Mouse (Mus musculus) embryo, embryonic 10.5 days (tissue): Measurements from ENCODE around the gene Fam32a.

Experiments used
- DNase-seq: peaks from one replicate; pipeline ENCODE4 v3.0.0-alpha.2; 2015; ENCODE audit warnings: low spot score

Fam32a gene

GRCm38 (mm10) chr8:72219541-72220363 lies at the start of gene Fam32a:
Gene Fam32a (plus strand): TSS chr8:72219730.
- peak; percentile 98 for DNase-seq

GRCm38 (mm10) chr8:72177346-72177925 lies 42.1 kb upstream of the Fam32a start:
- peak; percentile 81 for DNase-seq

GRCm38 (mm10) chr8:72183554-72184202 lies 35.9 kb upstream of the Fam32a start:
- DNase-seq = no peak

DNA sequence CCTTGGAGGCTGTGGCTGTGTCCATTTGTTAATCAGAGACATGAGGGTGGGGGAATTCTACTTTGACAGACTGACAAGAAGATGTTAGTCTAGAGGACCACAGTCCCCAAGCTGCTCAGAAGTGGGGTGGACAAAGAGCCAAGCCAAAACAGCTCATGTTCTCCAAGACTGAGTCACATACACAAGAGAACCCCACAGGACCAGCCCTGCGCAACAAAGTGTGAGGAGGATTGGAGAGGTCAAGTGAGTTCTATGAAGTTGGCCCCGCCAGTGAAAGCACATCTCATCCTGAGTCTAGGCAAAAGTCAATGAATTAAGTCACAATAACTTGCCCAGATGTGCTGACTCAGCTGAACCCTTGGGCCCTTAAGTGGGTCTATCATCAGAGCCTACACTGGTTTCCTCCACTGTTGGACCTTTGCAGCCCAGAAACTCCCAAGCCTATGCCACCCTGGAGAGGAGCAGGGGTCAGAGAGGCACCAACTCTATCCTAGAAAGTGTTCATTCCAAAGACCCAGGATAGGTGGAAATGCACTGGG lies 31.7 kb upstream of the Fam32a start:
- no peak for DNase-seq

GRCm38 (mm10) chr8:72189417-72190214 lies 29.9 kb upstream of the Fam32a start, which contains the start of gene Hsh2d:
Gene Hsh2d (plus strand): TSS chr8:72189638.
- DNase-seq = no peak

GRCm38 (mm10) chr8:72190215-72190539 lies 29.4 kb upstream of the Fam32a start:
- no peak for DNase-seq

DNA sequence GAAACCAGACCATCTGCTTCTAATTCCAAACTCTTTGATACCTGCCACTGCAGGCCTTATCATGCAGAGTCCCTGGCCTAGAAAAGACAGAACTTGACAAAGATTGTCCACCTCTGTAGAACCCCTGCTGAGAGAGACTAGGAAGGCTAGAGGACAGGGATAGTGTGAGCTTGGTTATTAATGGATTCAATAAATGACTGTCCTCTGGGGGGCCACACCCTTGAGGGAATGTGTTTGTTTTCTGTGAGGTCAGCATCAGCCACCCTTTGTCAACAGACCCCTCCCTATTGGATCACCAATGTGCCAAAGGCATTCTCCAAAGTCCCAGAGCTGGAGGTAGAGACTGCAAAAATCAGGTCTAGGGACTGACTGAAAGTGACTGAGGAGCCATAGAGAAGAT lies 27.5 kb upstream of the Fam32a start:
- no peak for DNase-seq

- DNase-seq = no peak
Measured at GRCm38 (mm10) chr8:72197997-72198396, 21.5 kb upstream of the Fam32a start.

DNA sequence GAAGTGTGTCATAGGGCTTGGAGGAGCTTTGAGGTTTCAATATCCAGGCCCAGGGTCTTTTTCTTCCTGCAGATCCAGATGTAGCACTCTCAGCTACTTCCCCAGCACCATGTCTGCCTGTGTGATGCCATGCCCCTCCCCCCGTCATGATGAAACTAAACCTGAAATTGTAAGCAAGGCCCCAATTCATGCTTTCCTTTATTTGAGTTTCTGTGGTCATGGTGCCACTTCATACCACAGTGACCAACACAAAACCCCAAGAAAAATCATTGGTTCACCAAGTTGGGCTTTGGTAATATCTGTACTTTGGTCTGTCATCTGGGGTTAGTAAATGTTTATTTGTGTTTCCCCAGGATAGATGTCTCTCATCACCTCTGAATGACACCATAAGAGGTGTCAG lies 10.9 kb upstream of the Fam32a start:
- no peak for DNase-seq

- DNase-seq = no peak
Measured at GRCm38 (mm10) chr8:72210222-72210621, 9.3 kb upstream of the Fam32a start.

DNA sequence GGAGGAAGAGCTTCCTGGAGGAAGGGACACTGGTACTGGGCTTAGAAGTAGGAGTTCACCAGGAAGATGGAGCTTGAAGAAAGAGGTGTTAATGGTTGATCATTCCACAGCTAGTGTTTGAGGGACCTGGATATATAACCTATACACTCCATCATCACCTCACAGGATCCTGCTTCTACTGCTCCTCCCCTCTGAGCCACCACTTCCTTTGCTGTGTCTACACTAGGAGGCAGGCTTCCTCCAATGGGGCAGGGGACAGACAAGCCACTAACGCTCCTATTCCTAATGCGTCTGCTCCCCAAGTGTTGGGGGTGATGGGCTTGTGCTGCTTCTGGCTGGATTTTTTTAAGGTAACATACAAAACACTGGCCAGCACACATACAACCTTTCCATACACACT lies 8.8 kb upstream of the Fam32a start:
- no peak for DNase-seq

DNA sequence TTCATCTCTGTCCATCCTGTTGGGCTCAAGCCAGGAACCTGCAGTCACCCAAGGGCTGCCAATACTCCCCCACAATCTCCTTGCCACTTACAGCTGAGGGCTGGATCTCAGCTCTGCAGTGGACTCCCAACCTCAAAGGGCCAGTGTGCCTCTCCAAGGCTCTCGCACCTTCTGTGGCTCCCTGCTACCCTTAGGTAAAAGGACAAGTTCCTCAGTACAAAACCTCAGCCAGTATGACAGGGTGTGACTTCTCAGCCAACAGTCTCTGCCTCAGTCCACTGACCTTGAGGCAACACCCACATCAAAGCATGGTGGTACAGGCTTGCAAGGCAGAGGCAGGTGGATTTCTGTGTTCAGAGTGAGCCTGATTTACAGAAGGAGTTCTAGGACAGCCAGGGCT lies 7.7 kb upstream of the Fam32a start:
- DNase-seq = no peak

GRCm38 (mm10) chr8:72212751-72213150 lies 6.8 kb upstream of the Fam32a start, which contains the start of gene Cib3:
Gene Cib3 (minus strand): TSS chr8:72212837.
- DNase-seq = no peak

GRCm38 (mm10) chr8:72213536-72213935 lies 6.0 kb upstream of the Fam32a start, which contains the start of gene Gm11034:
Gene Gm11034 (minus strand): TSS chr8:72213636.
- no peak for DNase-seq

- DNase-seq = no peak
Measured at GRCm38 (mm10) chr8:72215060-72215459, 4.5 kb upstream of the Fam32a start.

DNA sequence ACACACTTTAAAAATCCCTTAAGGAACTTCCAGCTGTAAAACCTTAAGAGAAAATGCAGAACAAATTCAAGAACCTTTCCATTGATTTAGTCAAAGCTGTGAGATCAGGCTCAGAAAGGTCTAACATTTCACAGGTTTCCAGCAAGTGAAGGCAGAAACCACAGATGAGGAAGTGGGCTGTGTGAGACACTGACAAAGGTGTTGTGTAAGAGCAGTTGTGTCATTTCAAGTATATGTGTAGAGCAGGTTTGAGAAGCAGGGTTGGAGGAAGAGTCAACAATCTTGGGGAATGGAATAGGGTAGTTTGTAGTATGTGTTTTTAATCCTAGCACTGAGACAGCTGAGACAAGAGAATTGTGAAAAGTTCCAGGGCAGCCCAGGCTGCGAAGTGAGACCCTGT lies 3.7 kb upstream of the Fam32a start:
- no peak for DNase-seq

GRCm38 (mm10) chr8:72218781-72219540 lies 569 bp upstream of the Fam32a start:
- DNase-seq = no peak

DNA sequence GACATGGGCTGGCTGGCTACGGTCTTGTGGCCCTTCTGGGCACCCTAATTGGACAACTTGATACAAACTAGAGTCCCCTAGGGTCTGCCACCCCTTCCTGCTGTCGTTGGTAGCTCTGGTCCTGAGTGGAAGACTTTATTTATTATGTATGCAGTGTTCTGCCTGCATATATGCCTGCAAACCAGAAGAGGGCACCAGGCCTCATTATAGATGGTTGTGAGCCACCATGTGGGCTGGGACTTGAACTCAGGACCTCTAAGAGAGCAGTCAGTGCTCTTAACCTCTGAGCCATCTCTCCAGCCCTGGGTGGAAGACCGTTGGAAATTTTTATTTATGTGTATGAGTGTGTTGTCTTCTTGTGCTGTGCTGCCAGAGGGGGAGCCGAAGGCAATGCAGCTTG lies 1.2 kb downstream of the Fam32a start:
- no peak for DNase-seq

DNA sequence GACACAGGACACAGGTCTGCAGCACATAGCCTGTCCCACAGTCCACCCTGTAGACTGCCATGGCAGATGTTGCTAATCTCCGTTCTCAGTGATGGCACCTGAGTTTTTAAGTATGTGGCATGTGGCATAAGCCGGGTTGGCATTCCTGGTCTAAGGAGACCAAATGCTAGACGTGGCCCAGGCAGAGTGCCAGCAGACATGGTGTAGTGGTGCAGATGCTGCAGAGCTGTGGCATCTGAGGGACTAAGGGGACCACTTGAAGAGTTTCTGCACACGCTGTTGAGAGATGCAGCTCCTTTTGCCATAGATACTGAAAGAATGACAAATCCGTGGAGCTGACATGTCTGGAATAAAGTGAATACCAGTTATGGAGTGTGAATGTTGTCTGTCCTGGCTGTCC lies 3.1 kb downstream of the Fam32a start:
- DNase-seq = no peak

GRCm38 (mm10) chr8:72239499-72240402 lies 20.2 kb downstream of the Fam32a start, which contains the start of gene Ap1m1:
Gene Ap1m1 (plus strand): TSS chr8:72240018.
- DNase-seq = peak; percentile 100
